Mouse (Mus musculus) limb, embryonic 12.5 days (tissue): ENCODE results near the gene Galnt5. TPM values are rescaled to one million over a fixed set of nuclear protein-coding genes. Genes with fewer than 3 reads are reported as not detected.

Experiments used
- ATAC-seq: fragments of 200-750 bp; cut with Nextera tagmentation; 2 replicates; pipeline ENCODE4 v1.8.0; 2017; ENCODE audit warnings: low read depth, moderate TSS enrichment; ENCODE audit not compliant: insufficient number of reproducible peaks, insufficient read depth, low FRiP score, low TSS enrichment
- H3K27ac ChIP-seq: fragments of 300-500 bp; sonication (generic); 2 replicates; pipeline ENCODE4 v1.5.1; 2016; ENCODE audit warnings: mild to moderate bottlenecking, moderate library complexity
- H3K27me3 ChIP-seq: fragments of 300-500 bp; sonication (generic); 2 replicates; pipeline ENCODE4 v1.6.1; 2016; ENCODE audit warnings: mild to moderate bottlenecking, moderate library complexity
- H3K36me3 ChIP-seq: fragments of 300-500 bp; sonication (generic); 2 replicates; pipeline ENCODE4 v1.6.1; 2016; ENCODE audit warnings: mild to moderate bottlenecking, moderate library complexity
- H3K4me1 ChIP-seq: fragments of 300-500 bp; sonication (generic); replicated peaks from 2 replicates; pipeline ENCODE4 v1.6.1; 2016
- H3K4me2 ChIP-seq: fragments of 300-500 bp; sonication (generic); 2 replicates; pipeline ENCODE4 v1.6.1; 2016; ENCODE audit warnings: mild to moderate bottlenecking, moderate library complexity
- H3K4me3 ChIP-seq: fragments of 300-500 bp; sonication (generic); replicated peaks from 2 replicates; pipeline ENCODE4 v1.5.1; 2016; ENCODE audit warnings: mild to moderate bottlenecking
- H3K9ac ChIP-seq: fragments of 300-500 bp; sonication (generic); replicated peaks from 2 replicates; pipeline ENCODE4 v1.6.1; 2016; ENCODE audit warnings: mild to moderate bottlenecking, moderate library complexity
- H3K9me3 ChIP-seq: fragments of 300-500 bp; sonication (generic); 2 replicates; pipeline ENCODE4 v1.6.1; 2016; ENCODE audit warnings: mild to moderate bottlenecking, moderate library complexity
- WGBS: fragments of 180-500 bp; shearing (Covaris S2); methylation state at CpG from one replicate; pipeline ENCODE4 v1.1.7; 2016; 5-methylcytosine and 5-hydroxymethylcytosine counted together
- polyA plus RNA-seq: library from polyadenylated mRNA; unstranded; fragments of >200 nt; fragmentation: Nextera tagmentation; extraction: Ambion mirVana; gene quantifications from 2 replicates; pipeline ENCODE4 v1.2.1, GENCODE M21; 2016

The Galnt5 gene
- polyA plus RNA-seq, 1 experiment from 2014 or later, result 4.9 TPM

DNA sequence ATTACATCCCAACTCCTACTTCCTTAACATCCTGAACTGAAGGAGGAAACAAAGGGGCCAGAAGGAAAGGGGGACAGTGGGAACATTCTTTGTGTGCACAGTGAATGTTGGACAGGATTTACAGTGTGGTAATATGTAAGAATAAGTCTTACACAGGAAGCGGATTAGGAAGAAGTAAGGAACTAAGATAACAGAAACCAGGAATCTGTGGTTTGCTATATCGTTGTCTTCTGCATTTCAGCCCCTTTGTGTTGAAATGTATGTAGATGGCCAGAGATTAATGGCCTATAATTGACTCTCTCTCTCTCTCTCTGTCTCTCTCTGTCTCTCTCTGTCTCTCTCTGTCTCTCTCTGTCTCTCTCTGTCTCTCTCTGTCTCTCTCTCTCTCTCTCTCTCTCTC, 39.2 kb downstream of the Galnt5 start:
- H3K4me2 ChIP-seq, result no peak overlapping the region
- H3K36me3 ChIP-seq, result no peaks in the 10 kb centered on the region
- ATAC-seq, result no peak
- 88% methylated on average over 2 of the region's 2 CpGs for WGBS
- H3K9me3 ChIP-seq, result no peaks in the 10 kb centered on the region
- no peaks in the 10 kb centered on the region for H3K27me3 ChIP-seq
- H3K9ac ChIP-seq, result no peak overlapping the region
- H3K4me3 ChIP-seq, result no peak overlapping the region
- no peak overlapping the region for H3K27ac ChIP-seq
- no peaks in the 10 kb centered on the region for H3K4me1 ChIP-seq

DNA sequence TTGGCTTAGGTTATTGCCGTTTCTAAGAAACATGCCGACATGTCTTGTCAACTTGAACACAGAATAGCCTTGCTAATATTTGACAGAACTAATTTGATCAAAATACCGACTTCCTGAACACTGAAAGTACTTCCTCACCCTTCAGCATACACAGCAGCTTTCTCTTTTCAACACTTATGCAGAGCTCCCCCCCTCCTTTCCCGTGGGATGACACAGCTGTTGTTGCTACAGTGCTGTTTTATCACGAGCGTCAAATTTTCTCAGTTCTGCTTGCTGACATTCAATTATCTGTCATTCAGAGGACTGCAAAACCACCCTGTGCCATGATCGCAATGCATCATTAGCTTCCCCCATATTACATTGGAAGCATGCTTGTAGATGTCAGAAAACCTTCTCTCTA, 44.2 kb downstream of the Galnt5 start:
- Histone ChIP-seq H3K4me2 (no peak overlapping the region), H3K27me3 (no peaks in the 10 kb centered on the region), H3K9ac (no peak overlapping the region), H3K4me3 (no peak overlapping the region), H3K36me3 (no peaks in the 10 kb centered on the region), H3K27ac (no peak overlapping the region), H3K9me3 (no peaks in the 10 kb centered on the region), H3K4me1 (no peaks in the 10 kb centered on the region)
- ATAC-seq, result no peak
- 83% methylated on average over 7 of the region's 7 CpGs for WGBS

- 51% methylated on average over 7 of the region's 7 CpGs for WGBS
- H3K27ac ChIP-seq, result no peak within 1 kb of the TSS
- no peaks in the 10 kb centered on the region for H3K27me3 ChIP-seq
- no peak within 1 kb of the TSS for H3K4me2 ChIP-seq
- no peaks in the 10 kb centered on the region for H3K9me3 ChIP-seq
- no peak for ATAC-seq
- H3K9ac ChIP-seq, result no peak within 1 kb of the TSS
- H3K36me3 ChIP-seq, result no peaks in the 10 kb centered on the region
- no peaks in the 10 kb centered on the region; the same call in 1 of the 2 replicates for H3K4me1 ChIP-seq
- H3K4me3 ChIP-seq, result no peak within 1 kb of the TSS
Measured at GRCm38 (mm10) chr2:58052821-58053581, 55.3 kb downstream of the Galnt5 start, which contains the start of gene Ermn. TSS of gene Ermn (minus strand) at chr2:58052864.

DNA sequence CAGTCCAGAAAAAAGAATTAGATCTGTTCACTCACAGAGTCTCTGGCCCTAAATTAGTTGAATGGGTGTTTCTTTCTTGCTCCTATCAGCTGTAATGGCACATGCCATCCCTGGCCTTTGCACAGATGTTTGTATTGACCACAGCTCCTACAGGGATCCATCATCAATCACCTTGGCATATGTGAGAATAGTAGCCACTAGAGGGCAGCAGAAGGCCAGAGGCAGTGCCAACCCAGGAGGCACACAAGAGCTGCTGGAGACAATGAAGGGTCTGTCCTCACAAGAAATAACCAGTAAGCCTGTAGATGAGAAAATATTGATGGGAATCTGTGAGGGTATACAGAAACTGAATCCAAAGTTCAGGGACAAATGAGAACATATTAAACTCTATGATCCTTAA, 57.7 kb downstream of the Galnt5 start:
- ATAC-seq, result no peak
- H3K4me3 ChIP-seq, result no peak overlapping the region
- no peaks in the 10 kb centered on the region; the same call in 1 of the 2 replicates for H3K4me1 ChIP-seq

DNA sequence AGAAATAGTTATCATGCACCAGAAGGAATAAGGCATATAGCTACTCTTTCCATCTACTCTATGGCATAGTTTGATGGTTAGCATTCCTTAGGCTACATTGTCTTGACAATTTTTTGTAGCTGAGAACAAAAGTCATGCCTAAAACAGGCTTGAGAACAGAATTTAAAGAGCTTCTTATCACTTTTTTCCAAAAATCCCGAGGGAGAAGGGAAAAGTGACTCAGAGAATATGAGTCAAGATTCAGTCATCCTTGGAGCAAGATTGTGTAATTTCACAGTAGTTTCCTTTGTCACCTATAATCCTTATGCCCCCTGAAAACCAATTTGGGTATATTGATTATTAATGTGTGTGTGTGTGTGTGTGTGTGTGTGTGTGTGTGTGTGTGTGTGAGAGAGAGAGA, 82.2 kb downstream of the Galnt5 start:
- no peaks in the 10 kb centered on the region for H3K4me1 ChIP-seq
- 69% methylated on average over 1 of the region's 1 CpGs for WGBS
- no peak for ATAC-seq
- no peak overlapping the region for H3K27ac ChIP-seq
- H3K9me3 ChIP-seq, result no peaks in the 10 kb centered on the region
- H3K9ac ChIP-seq, result no peak overlapping the region
- no peak overlapping the region for H3K4me2 ChIP-seq
- no peak overlapping the region for H3K4me3 ChIP-seq
- H3K27me3 ChIP-seq, result no peaks in the 10 kb centered on the region
- no peaks in the 10 kb centered on the region for H3K36me3 ChIP-seq

More for the DNA sequence above, 57.7 kb downstream of the Galnt5 start:
- Histone ChIP-seq H3K27me3 (no peaks in the 10 kb centered on the region), H3K9me3 (no peaks in the 10 kb centered on the region), H3K36me3 (no peaks in the 10 kb centered on the region), H3K9ac (no peak overlapping the region), H3K4me2 (no peak overlapping the region), H3K27ac (no peak overlapping the region)

GRCm38 (mm10) chr2:58086420-58086819, 88.7 kb downstream of the Galnt5 start:
- no peak overlapping the region for H3K4me2 ChIP-seq
- no peak overlapping the region for H3K27ac ChIP-seq
- no peaks in the 10 kb centered on the region for H3K36me3 ChIP-seq
- no peak for ATAC-seq
- H3K4me1 ChIP-seq, result no peaks in the 10 kb centered on the region
- H3K4me3 ChIP-seq, result no peak overlapping the region
- no peak overlapping the region for H3K9ac ChIP-seq
- H3K9me3 ChIP-seq, result no peaks in the 10 kb centered on the region
- 83% methylated on average over 1 of the region's 1 CpGs for WGBS
- H3K27me3 ChIP-seq, result no peaks in the 10 kb centered on the region

DNA sequence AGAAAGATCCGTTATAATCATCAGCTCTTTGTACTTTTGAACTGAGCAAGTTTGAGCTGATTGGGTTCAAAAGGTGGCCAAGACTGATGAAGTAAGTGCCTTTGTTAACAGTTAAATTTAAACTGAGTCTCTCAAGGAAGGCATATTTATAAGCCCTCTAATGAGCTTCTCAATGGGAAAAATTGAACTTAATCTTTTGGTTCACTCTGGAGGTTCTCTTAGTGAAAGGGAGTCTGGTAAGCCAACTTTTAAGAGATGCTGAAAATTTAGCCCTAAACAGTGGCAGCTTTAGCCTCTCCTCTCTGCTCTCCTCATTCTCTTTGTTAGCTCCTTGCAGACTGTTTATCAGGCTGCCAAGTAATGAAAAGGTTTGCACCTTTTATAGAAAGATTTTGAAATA, 97.1 kb downstream of the Galnt5 start:
- Histone ChIP-seq H3K4me1 (no peaks in the 10 kb centered on the region), H3K9me3 (no peaks in the 10 kb centered on the region), H3K9ac (no peak overlapping the region), H3K4me3 (no peak overlapping the region), H3K4me2 (no peak overlapping the region), H3K36me3 (no peaks in the 10 kb centered on the region), H3K27me3 (no peaks in the 10 kb centered on the region), H3K27ac (no peak overlapping the region)
- 43% methylated on average over 1 of the region's 1 CpGs for WGBS
- no peak for ATAC-seq

Other genes with a start within 250 kb of the Galnt5 start
- gene Ermn, start 55.0 kb downstream of the Galnt5 start, polyA plus RNA-seq, result 0.09 TPM in 1 of 2 replicates, not detected in the other
- gene Cytip, start 197.6 kb downstream of the Galnt5 start, polyA plus RNA-seq, result 0.42 and 0.68 TPM in 2 replicates